Mouse (Mus musculus) myocyte (in vitro differentiated cells): ENCODE results near the gene Syn2.

Experiments used
- CEBPB ChIP-seq: IDR thresholded peaks from 2 replicates; pipeline ENCODE4 v1.6.1; 2011; ENCODE audit warnings: mild to moderate bottlenecking, moderate library complexity; ENCODE audit not compliant: poor library complexity, insufficient read depth, severe bottlenecking
- E2F4 ChIP-seq: IDR thresholded peaks from one replicate; pipeline ENCODE4 v1.6.1; 2011; ENCODE audit warnings: mild to moderate bottlenecking, control low read depth, moderate library complexity; ENCODE audit not compliant: insufficient read depth
- MAX ChIP-seq: IDR thresholded peaks from one replicate; pipeline ENCODE4 v1.6.1; 2011; ENCODE audit warnings: low read depth, mild to moderate bottlenecking, control low read depth
- MYOD1 ChIP-seq, 3 experiments: IDR thresholded peaks; one replicate each; pipeline ENCODE4 v1.6.1; 2011; ENCODE audit warnings: control low read depth in 2 of 3, low read depth in 2 of 3, mild to moderate bottlenecking in 2 of 3, moderate library complexity in 1 of 3; ENCODE audit not compliant: insufficient read length in 2 of 3, control insufficient read depth in 1 of 3
- MYOG ChIP-seq, 3 experiments: IDR thresholded peaks; one replicate each; pipeline ENCODE4 v1.6.1; 2011; ENCODE audit warnings: control low read depth in 2 of 3, low read depth in 2 of 3, mild to moderate bottlenecking in 2 of 3; ENCODE audit not compliant: insufficient read length in 2 of 3, control insufficient read depth in 1 of 3, insufficient read depth in 1 of 3
- POLR2A ChIP-seq: IDR thresholded peaks from one replicate; pipeline ENCODE4 v1.6.1; 2011; ENCODE audit warnings: low read depth, mild to moderate bottlenecking, control low read depth, moderate library complexity; ENCODE audit not compliant: insufficient read length
- POLR2AphosphoS2 ChIP-seq: IDR thresholded peaks from one replicate; pipeline ENCODE4 v1.6.1; 2011; ENCODE audit warnings: low read depth, control low read depth; ENCODE audit not compliant: insufficient read length
- REST ChIP-seq: IDR thresholded peaks from one replicate; pipeline ENCODE4 v1.6.1; 2011; ENCODE audit warnings: mild to moderate bottlenecking, control low read depth, moderate library complexity; ENCODE audit not compliant: insufficient read depth, insufficient read length
- SRF ChIP-seq: IDR thresholded peaks from one replicate; pipeline ENCODE4 v1.6.1; 2011; ENCODE audit warnings: low read depth; ENCODE audit not compliant: control insufficient read depth, insufficient read length
- TCF12 ChIP-seq: IDR thresholded peaks from one replicate; pipeline ENCODE4 v1.6.1; 2011; ENCODE audit warnings: mild to moderate bottlenecking, control low read depth; ENCODE audit not compliant: poor library complexity, insufficient read depth, severe bottlenecking
- TCF3 ChIP-seq: IDR thresholded peaks from one replicate; pipeline ENCODE4 v1.6.1; 2011; ENCODE audit warnings: low read depth, control low read depth; ENCODE audit not compliant: insufficient read length
- USF1 ChIP-seq: IDR thresholded peaks from one replicate; pipeline ENCODE4 v1.6.1; 2011; ENCODE audit warnings: low read depth, mild to moderate bottlenecking, control low read depth, moderate library complexity

DNA sequence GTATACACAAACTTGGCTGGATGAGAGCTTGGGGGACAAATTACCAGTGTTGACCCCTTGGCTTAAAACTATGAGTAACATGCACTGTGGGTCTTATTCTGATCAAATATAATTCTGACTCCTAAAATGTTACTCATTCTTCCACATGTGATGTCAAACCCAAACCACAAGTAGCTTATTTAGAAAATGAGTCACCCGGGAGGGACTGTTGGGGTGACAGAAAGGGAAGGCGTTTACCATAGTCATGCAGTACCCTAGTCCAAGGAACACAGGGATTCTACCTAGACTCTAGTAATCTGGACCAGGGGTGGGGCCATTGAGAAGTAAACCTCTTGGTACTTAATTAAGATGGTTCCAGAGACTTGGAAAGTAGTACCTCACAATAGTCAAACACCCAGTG, 149.5 kb downstream of the Syn2 start:
- no peak for TF ChIP-seq POLR2A
- no peak for TF ChIP-seq TCF12
- TF ChIP-seq POLR2AphosphoS2, result no peak
- peak; percentile 49 for TF ChIP-seq USF1
- TF ChIP-seq MAX, result no peak
- no peak for TF ChIP-seq E2F4
- TF ChIP-seq TCF3, result no peak
- no peak for TF ChIP-seq REST
- TF ChIP-seq CEBPB, result no peak
- TF ChIP-seq MYOD1 (IDR thresholded peaks at IDR 0.05; ENCODE audit: control insufficient read depth in 1 of 3, insufficient read length in 2 of 3, low read depth in 2 of 3), result no peak
- TF ChIP-seq SRF, result no peak
- TF ChIP-seq MYOG (IDR thresholded peaks at IDR 0.05; ENCODE audit: control insufficient read depth in 1 of 3, insufficient read depth in 1 of 3, insufficient read length in 2 of 3, low read depth in 2 of 3), result no peak
